In genomic region chr13:7994198-7994597, GRCm38 (mm10) we compare ENCODE assay signal across 17 mouse cellular contexts.
A peak's percentile ranks its signal among the peaks of the same experiment; 100 is the strongest.
DNase-seq lines count a peak whose midpoint lies in the region; ATAC-seq lines count a peak whose summit lies in the region.
"Had no signal": no experiment of that assay in that cellular context is flagged by ENCODE, and none has a peak within 500 bp of the region (broad histone marks: within the 10 kb centered on the region; RNA-seq: fewer than 3 reads in every experiment).

No protein-coding gene starts in this region.

- H3K4me2 ChIP-seq in embryonic facial prominence, embryonic 14.5 days (ENCODE audit: low read depth, low read length), result no peak overlapping the region
- H3K4me2 ChIP-seq: liver, embryonic 12.5 days had no signal

- no peak overlapping the region for H3K4me3 ChIP-seq in embryonic facial prominence, embryonic 14.5 days (ENCODE audit: low read depth, low read length)
- H3K4me3 ChIP-seq in embryonic facial prominence, embryonic 10.5 days, result no peak overlapping the region
- H3K4me3 ChIP-seq: layer of hippocampus, adult 2 months; liver, embryonic 12.5 days; myocyte had no signal

- no peaks in the 10 kb centered on the region for H3K4me1 ChIP-seq in embryonic facial prominence, embryonic 14.5 days (ENCODE audit: control insufficient read depth, insufficient read depth, low read length)
- no peaks in the 10 kb centered on the region for H3K4me1 ChIP-seq in embryonic facial prominence, embryonic 10.5 days
- H3K4me1 ChIP-seq: liver, embryonic 12.5 days had no signal

- 79% methylated on average over 5 of the region's 5 CpGs for WGBS in embryonic facial prominence, embryonic 14.5 days
- WGBS in embryonic facial prominence, embryonic 10.5 days, result 90% methylated on average over 5 of the region's 5 CpGs

- peak; percentile 0 for DNase-seq in embryonic facial prominence, embryonic 14.5 days (ENCODE audit: low spot score)
- DNase-seq in embryonic facial prominence, embryonic 10.5 days (ENCODE audit: low spot score), result no peak
- peak; percentile 9 for DNase-seq in layer of hippocampus, adult 11-12 months (ENCODE audit: low spot score)
- no peak for DNase-seq in layer of hippocampus, postnatal 25 days (ENCODE audit: extremely low spot score in 1 of 2, low spot score in 1 of 2)
- DNase-seq in brain, adult 2 months (ENCODE audit: low read depth, low spot score), result peak; percentile 76
- peak; percentile 28 to 75 for DNase-seq in left cerebral cortex, postnatal 25 days (ENCODE audit: low spot score in 2 of 2)
- no peak for DNase-seq in ovary, postnatal 14 days (ENCODE audit: low spot score)
- DNase-seq in thymus, postnatal 0 days (ENCODE audit: low spot score), result no peak
- DNase-seq: cerebellum, postnatal 14 days; gastrocnemius, postnatal 36 days; kidney, adult 9 months had no signal

- no peak overlapping the region for H3K9ac ChIP-seq in embryonic facial prominence, embryonic 14.5 days (ENCODE audit: low read depth, low read length)
- H3K9ac ChIP-seq: liver, embryonic 12.5 days had no signal

- H3K27ac ChIP-seq in embryonic facial prominence, embryonic 14.5 days (replicated peaks; ENCODE audit: low read depth, low read length), result no peak overlapping the region
- no peak overlapping the region for H3K27ac ChIP-seq in embryonic facial prominence, embryonic 10.5 days (replicated peaks)
- H3K27ac ChIP-seq: layer of hippocampus, adult 2 months; liver, embryonic 12.5 days had no signal

- H3K9me3 ChIP-seq in embryonic facial prominence, embryonic 14.5 days (ENCODE audit: control insufficient read depth, low read length), result no peaks in the 10 kb centered on the region
- no peaks in the 10 kb centered on the region for H3K9me3 ChIP-seq in embryonic facial prominence, embryonic 10.5 days
- H3K9me3 ChIP-seq: liver, embryonic 12.5 days had no signal

- H3K27me3 ChIP-seq in embryonic facial prominence, embryonic 14.5 days (replicated peaks; ENCODE audit: control insufficient read depth, insufficient read depth, low read length), result no peaks in the 10 kb centered on the region
- no peaks in the 10 kb centered on the region for H3K27me3 ChIP-seq in embryonic facial prominence, embryonic 10.5 days (replicated peaks; ENCODE audit: low read depth, poor library complexity, severe bottlenecking)
- H3K27me3 ChIP-seq: CH12.LX; liver, embryonic 12.5 days; Patski had no signal

- no peak for ATAC-seq in embryonic facial prominence, embryonic 14.5 days (ENCODE audit: low read depth)
- ATAC-seq: liver, embryonic 12.5 days; lung, postnatal 0 days; Patski had no signal

- no peaks in the 10 kb centered on the region for H3K36me3 ChIP-seq in embryonic facial prominence, embryonic 14.5 days (ENCODE audit: control insufficient read depth, insufficient read depth, low read length)
- no peaks in the 10 kb centered on the region for H3K36me3 ChIP-seq in embryonic facial prominence, embryonic 10.5 days (replicated peaks)
- H3K36me3 ChIP-seq: liver, embryonic 12.5 days had no signal

- intact Hi-C loops in left cerebral cortex, postnatal 25 days (cut with DNase I), result no loop called here

Comparison
In these comparisons a context has a peak if more than half of its experiments do, and no peak if none do; other contexts are left out.
1. DNase-seq: peak in embryonic facial prominence, embryonic 14.5 days (single experiment), layer of hippocampus, adult 11-12 months (single experiment), brain, adult 2 months (single experiment) and left cerebral cortex, postnatal 25 days (2 of 2); none in embryonic facial prominence, embryonic 10.5 days (single experiment), layer of hippocampus, postnatal 25 days (0 of 2), ovary, postnatal 14 days (single experiment) and thymus, postnatal 0 days (single experiment).